Mouse (Mus musculus) CH12.LX (cell line): ENCODE results near the gene Grik5.

ENCODE experiments used
- CTCF ChIP-seq, 2 experiments: IDR thresholded peaks in 1 of 2; conservative IDR thresholded peaks in 1 of 2; 2 replicates each; pipeline ENCODE4 v1.5.1; 2011 to 2012; ENCODE audit warnings: low read depth in 2 of 2, low read length in 2 of 2, improper control_type of control experiment in 1 of 2, inconsistent platforms in 1 of 2, mild to moderate bottlenecking in 1 of 2, moderate library complexity in 1 of 2
- MAX ChIP-seq: IDR thresholded peaks from 2 replicates; pipeline ENCODE4 v1.6.1; 2011; ENCODE audit warnings: low read length, improper control_type of control experiment
- MAZ ChIP-seq: IDR thresholded peaks from 2 replicates; pipeline ENCODE4 v1.6.1; 2012; ENCODE audit warnings: low read depth, mild to moderate bottlenecking, inconsistent platforms, low read length, improper control_type of control experiment, moderate library complexity
- POLR2A ChIP-seq: IDR thresholded peaks from 2 replicates; pipeline ENCODE4 v1.6.1; 2011; ENCODE audit warnings: low read depth, mild to moderate bottlenecking, improper control_type of control experiment, low read length

GRCm38 (mm10) chr7:25088531-25088930 lies 16.4 kb upstream of the Grik5 start:
- TF ChIP-seq CTCF (conservative IDR thresholded peaks at IDR 0.05 in 1 of 2, IDR thresholded peaks at IDR 0.05 in 1 of 2; ENCODE audit: low read depth in 2 of 2, low read length in 2 of 2) (no peak), MAZ (no peak), MAX (no peak), POLR2A (peak; percentile 40; the same call in 1 of the 2 replicates)
